Mouse (Mus musculus): ENCODE results near the gene Ckmt2. TPM values are rescaled to one million over a fixed set of nuclear protein-coding genes. Genes with fewer than 3 reads are reported as not detected.

Ckmt2 gene
- polyA plus RNA-seq (2012; ENCODE audit: insufficient read depth, insufficient read length, low replicate concordance, missing spikeins), result not detected in 2 replicates

- WGBS, result 77% methylated on average over 5 of the region's 5 CpGs
- no peaks in the 10 kb centered on the region for H3K4me1 ChIP-seq (ENCODE audit: control insufficient read depth, insufficient read depth, low read length)
- H3K27ac ChIP-seq (ENCODE audit: insufficient read depth, low read depth, low read length), result no peak within 1 kb of the TSS
- no peak within 1 kb of the TSS for H3K4me3 ChIP-seq (ENCODE audit: insufficient read depth, low read depth, low read length)
- no peak for TF ChIP-seq CTCF (IDR thresholded peaks at IDR 0.05; ENCODE audit: insufficient read depth, low read depth, low read length)
Measured at GRCm38 (mm10) chr13:91876741-91877349, at the start of gene Ckmt2. TSS of gene Ckmt2 (minus strand) at chr13:91876885.

DNA sequence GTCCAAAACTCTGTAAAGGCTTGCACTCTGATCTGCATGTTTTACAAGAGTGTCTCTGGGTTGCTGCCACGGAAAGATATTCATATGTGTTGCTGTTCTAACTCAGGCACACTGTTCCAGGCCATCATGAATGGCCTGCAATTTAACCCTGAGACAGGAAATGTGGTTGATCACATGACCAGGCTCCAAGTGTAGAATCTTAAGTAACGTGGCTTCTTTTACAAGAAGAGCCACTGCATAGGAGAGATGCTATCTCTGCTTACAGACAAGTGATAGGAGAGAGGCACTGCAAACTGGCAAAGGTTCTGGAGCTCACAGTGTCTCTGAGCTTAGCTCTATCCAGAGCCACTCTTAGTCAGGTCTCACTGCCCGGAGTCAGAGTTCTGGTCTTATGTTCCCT, 44.3 kb upstream of the Ckmt2 start:
- no peak overlapping the region for H3K27ac ChIP-seq (ENCODE audit: insufficient read depth, low read depth, low read length)
- WGBS, result 85% methylated on average over 3 of the region's 3 CpGs
- no peak for TF ChIP-seq CTCF (IDR thresholded peaks at IDR 0.05; ENCODE audit: insufficient read depth, low read depth, low read length)
- no peak for TF ChIP-seq POLR2A (IDR thresholded peaks at IDR 0.05; ENCODE audit: insufficient read depth, low read depth, low read length)
- H3K4me1 ChIP-seq (ENCODE audit: control insufficient read depth, insufficient read depth, low read length), result peaks cover 12% of the 10 kb centered on the region
- no peak overlapping the region for H3K4me3 ChIP-seq (ENCODE audit: insufficient read depth, low read depth, low read length)

GRCm38 (mm10) chr13:91918764-91919163, 42.1 kb upstream of the Ckmt2 start:
- peaks cover 20% of the 10 kb centered on the region for H3K4me1 ChIP-seq (ENCODE audit: control insufficient read depth, insufficient read depth, low read length)
- no peak for TF ChIP-seq POLR2A (IDR thresholded peaks at IDR 0.05; ENCODE audit: insufficient read depth, low read depth, low read length)
- WGBS, result 71% methylated on average over 5 of the region's 5 CpGs
- no peak overlapping the region for H3K4me3 ChIP-seq (ENCODE audit: insufficient read depth, low read depth, low read length)
- H3K27ac ChIP-seq (ENCODE audit: insufficient read depth, low read depth, low read length), result no peak overlapping the region

DNA sequence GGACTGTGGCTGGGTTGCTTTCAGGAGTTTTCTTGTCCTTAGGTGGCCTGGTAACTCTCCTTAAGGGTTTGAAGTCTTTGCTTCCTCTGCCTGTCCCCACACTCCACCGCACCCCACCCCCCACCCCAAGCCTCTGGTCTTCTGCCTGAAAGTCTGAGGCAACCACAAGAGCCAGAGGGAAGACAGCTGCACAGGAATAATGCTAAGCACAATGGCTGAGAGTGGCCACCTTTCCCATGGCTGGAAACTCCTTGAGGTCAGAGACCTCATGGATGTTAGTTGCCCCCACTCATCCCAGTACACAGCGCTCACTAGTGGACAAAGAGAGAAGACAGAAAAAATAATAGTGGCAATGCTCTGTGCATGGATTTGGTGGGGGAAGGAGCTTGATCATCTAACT, 41.1 kb upstream of the Ckmt2 start:
- H3K4me3 ChIP-seq (ENCODE audit: insufficient read depth, low read depth, low read length), result no peak overlapping the region
- no peak for TF ChIP-seq CTCF (IDR thresholded peaks at IDR 0.05; ENCODE audit: insufficient read depth, low read depth, low read length)
- no peak for TF ChIP-seq POLR2A (IDR thresholded peaks at IDR 0.05; ENCODE audit: insufficient read depth, low read depth, low read length)
- WGBS, result 92% methylated on average over 2 of the region's 2 CpGs
- H3K4me1 ChIP-seq (ENCODE audit: control insufficient read depth, insufficient read depth, low read length), result peaks cover 20% of the 10 kb centered on the region
- no peak overlapping the region for H3K27ac ChIP-seq (ENCODE audit: insufficient read depth, low read depth, low read length)

GRCm38 (mm10) chr13:91916308-91916707, 39.6 kb upstream of the Ckmt2 start:
- WGBS, result 49% methylated on average over 5 of the region's 5 CpGs
- peaks cover 20% of the 10 kb centered on the region for H3K4me1 ChIP-seq (ENCODE audit: control insufficient read depth, insufficient read depth, low read length)
- no peak overlapping the region for H3K4me3 ChIP-seq (ENCODE audit: insufficient read depth, low read depth, low read length)
- peak overlapping the region; percentile 15; the same call in 1 of the 2 replicates for H3K27ac ChIP-seq (ENCODE audit: insufficient read depth, low read depth, low read length)
- TF ChIP-seq CTCF (IDR thresholded peaks at IDR 0.05; ENCODE audit: insufficient read depth, low read depth, low read length) (no peak), POLR2A (IDR thresholded peaks at IDR 0.05; ENCODE audit: insufficient read depth, low read depth, low read length) (no peak)

DNA sequence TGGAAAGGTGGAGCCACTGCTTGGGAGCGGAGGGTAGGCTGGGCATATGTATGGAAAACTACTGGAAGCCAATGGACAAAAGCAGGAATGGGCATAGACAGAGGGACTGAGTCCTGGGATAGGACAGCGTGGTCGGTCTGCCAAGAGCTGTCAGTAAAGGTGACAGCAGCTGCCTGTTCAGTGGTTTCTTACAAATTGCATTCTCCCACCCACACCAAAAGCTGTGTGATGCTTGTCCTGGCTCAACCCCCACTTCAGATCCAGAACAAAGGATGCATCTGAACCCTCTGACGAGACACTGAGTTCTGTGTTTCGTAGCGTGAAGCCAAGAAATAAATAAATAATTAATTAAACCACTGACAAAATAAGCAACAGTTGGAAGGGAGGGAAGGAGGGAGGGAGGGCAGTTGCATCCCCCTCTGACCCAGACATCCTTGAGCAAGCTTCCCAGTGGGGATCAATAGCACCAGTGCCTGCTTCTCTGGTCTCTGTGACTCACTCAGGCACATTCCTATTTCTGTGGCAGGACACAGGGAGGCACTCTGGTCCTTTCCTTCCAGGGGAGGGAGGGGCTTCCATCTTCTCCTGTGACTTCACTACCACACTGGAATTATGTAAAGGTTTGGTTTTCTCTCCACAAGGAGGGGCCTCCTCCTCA, 39.0 kb upstream of the Ckmt2 start:
- 34% methylated on average over 6 of the region's 6 CpGs for WGBS
- peaks cover 20% of the 10 kb centered on the region for H3K4me1 ChIP-seq (ENCODE audit: control insufficient read depth, insufficient read depth, low read length)
- H3K4me3 ChIP-seq (ENCODE audit: insufficient read depth, low read depth, low read length), result no peak overlapping the region
- TF ChIP-seq CTCF (IDR thresholded peaks at IDR 0.05; ENCODE audit: insufficient read depth, low read depth, low read length) (no peak), POLR2A (IDR thresholded peaks at IDR 0.05; ENCODE audit: insufficient read depth, low read depth, low read length) (no peak)
- peak overlapping the region; percentile 30; the same call in 1 of the 2 replicates for H3K27ac ChIP-seq (ENCODE audit: insufficient read depth, low read depth, low read length)

DNA sequence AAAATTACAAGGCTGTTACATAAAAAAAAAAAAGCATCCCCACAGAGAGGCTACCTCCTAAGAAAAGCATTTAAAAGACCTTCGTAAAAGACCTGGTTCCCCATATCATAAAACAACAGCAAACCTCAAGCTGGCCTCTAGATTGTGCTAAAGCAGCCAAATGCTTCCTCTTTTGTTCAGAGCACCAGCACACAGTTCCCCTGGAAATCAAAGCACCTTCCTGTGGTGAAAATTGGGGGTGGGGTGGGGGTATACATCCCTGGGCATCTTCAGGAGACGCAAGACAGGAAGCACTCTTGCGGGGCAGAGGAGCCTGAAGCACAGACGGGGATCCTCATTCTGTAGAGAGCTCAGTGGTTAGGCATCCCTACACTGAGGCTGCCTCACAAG, 38.5 kb upstream of the Ckmt2 start:
- WGBS, result 35% methylated on average over 4 of the region's 4 CpGs
- Histone ChIP-seq H3K4me1 (ENCODE audit: control insufficient read depth, insufficient read depth, low read length) (peaks cover 20% of the 10 kb centered on the region), H3K27ac (ENCODE audit: insufficient read depth, low read depth, low read length) (0 out of 2 replicates have a peak overlapping the region, but pooled peaks have one; percentile 30), H3K4me3 (ENCODE audit: insufficient read depth, low read depth, low read length) (no peak overlapping the region)
- TF ChIP-seq POLR2A (IDR thresholded peaks at IDR 0.05; ENCODE audit: insufficient read depth, low read depth, low read length) (no peak), CTCF (IDR thresholded peaks at IDR 0.05; ENCODE audit: insufficient read depth, low read depth, low read length) (no peak)

DNA sequence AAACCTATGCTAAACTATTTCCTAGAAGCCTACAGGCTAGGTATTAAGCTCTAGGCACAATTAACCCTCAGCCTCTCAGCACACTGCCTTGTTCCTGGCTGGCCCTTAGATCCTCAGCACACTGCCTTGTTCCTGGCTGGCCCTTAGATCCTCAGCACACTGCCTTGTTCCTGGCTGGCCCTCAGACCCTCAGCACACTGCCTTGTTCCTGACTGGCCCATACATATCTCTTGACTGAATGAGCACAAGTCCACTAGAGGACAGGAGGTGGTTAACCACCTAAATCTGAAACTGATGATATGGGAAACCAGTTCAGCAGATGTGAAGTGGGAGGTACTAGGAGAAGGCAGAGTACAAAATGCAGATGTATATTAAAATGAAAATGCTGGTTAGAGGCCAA, 35.0 kb upstream of the Ckmt2 start:
- H3K4me1 ChIP-seq (ENCODE audit: control insufficient read depth, insufficient read depth, low read length), result peaks cover 13% of the 10 kb centered on the region
- TF ChIP-seq POLR2A (IDR thresholded peaks at IDR 0.05; ENCODE audit: insufficient read depth, low read depth, low read length) (no peak), CTCF (IDR thresholded peaks at IDR 0.05; ENCODE audit: insufficient read depth, low read depth, low read length) (no peak)
- no peak overlapping the region for H3K27ac ChIP-seq (ENCODE audit: insufficient read depth, low read depth, low read length)
- H3K4me3 ChIP-seq (ENCODE audit: insufficient read depth, low read depth, low read length), result no peak overlapping the region

GRCm38 (mm10) chr13:91911211-91911610, 34.5 kb upstream of the Ckmt2 start:
- no peak overlapping the region for H3K4me3 ChIP-seq (ENCODE audit: insufficient read depth, low read depth, low read length)
- no peak overlapping the region for H3K27ac ChIP-seq (ENCODE audit: insufficient read depth, low read depth, low read length)
- TF ChIP-seq CTCF (IDR thresholded peaks at IDR 0.05; ENCODE audit: insufficient read depth, low read depth, low read length) (no peak), POLR2A (IDR thresholded peaks at IDR 0.05; ENCODE audit: insufficient read depth, low read depth, low read length) (no peak)
- H3K4me1 ChIP-seq (ENCODE audit: control insufficient read depth, insufficient read depth, low read length), result peaks cover 11% of the 10 kb centered on the region

Data from olfactory bulb, adult 2 months (tissue).